Mouse (Mus musculus): ENCODE measurements around the gene Tead4. TPM values are rescaled to one million over a fixed set of nuclear protein-coding genes. Genes with fewer than 3 reads are reported as not detected.
A peak's percentile ranks its signal among the peaks of the same experiment; 100 is the strongest.
"Not testable (repeated sequence)": the region's sequence is repeated elsewhere in the genome, so short reads cannot be mapped to it uniquely, and the experiment has no call there.

Tead4 gene
- 0.32 and 1.1 TPM in 2 replicates for polyA plus RNA-seq (2012; ENCODE audit: insufficient read depth, insufficient read length, missing spikeins)

- peaks cover 17% of the 10 kb centered on the region for H3K4me1 ChIP-seq (ENCODE audit: control insufficient read depth, insufficient read depth, insufficient read length, low read length)
- peak within 1 kb of the TSS; percentile 76 for H3K4me3 ChIP-seq (ENCODE audit: insufficient read depth, low read depth, low read length)
- H3K27ac ChIP-seq (replicated peaks; ENCODE audit: low read depth, low read length): peak within 1 kb of the TSS; percentile 92
Observed at GRCm38 (mm10) chr6:128300134-128301001, at the start of gene Tead4. Gene Tead4 (minus strand): TSS chr6:128300823.

- H3K4me1 ChIP-seq (ENCODE audit: control insufficient read depth, insufficient read depth, insufficient read length, low read length): no peaks in the 10 kb centered on the region
- 0 out of 2 replicates have a peak overlapping the region, but pooled peaks have one; percentile 1 for H3K27ac ChIP-seq (replicated peaks; ENCODE audit: low read depth, low read length)
- no peak overlapping the region for H3K4me3 ChIP-seq (ENCODE audit: insufficient read depth, low read depth, low read length)
Observed at GRCm38 (mm10) chr6:128349711-128350110, 49.1 kb upstream of the Tead4 start.

- no peak overlapping the region for H3K4me3 ChIP-seq (ENCODE audit: insufficient read depth, low read depth, low read length)
- no peaks in the 10 kb centered on the region for H3K4me1 ChIP-seq (ENCODE audit: control insufficient read depth, insufficient read depth, insufficient read length, low read length)
- H3K27ac ChIP-seq (replicated peaks; ENCODE audit: low read depth, low read length): no peak overlapping the region
Observed at GRCm38 (mm10) chr6:128346782-128347181, 46.2 kb upstream of the Tead4 start.

- Histone ChIP-seq H3K4me1 (ENCODE audit: control insufficient read depth, insufficient read depth, insufficient read length, low read length) (no peaks in the 10 kb centered on the region), H3K27ac (replicated peaks; ENCODE audit: low read depth, low read length) (no peak overlapping the region), H3K4me3 (ENCODE audit: insufficient read depth, low read depth, low read length) (no peak overlapping the region)
Observed at GRCm38 (mm10) chr6:128345623-128346022, 45.0 kb upstream of the Tead4 start.

- no peaks in the 10 kb centered on the region for H3K4me1 ChIP-seq (ENCODE audit: control insufficient read depth, insufficient read depth, insufficient read length, low read length)
- no peak overlapping the region for H3K27ac ChIP-seq (replicated peaks; ENCODE audit: low read depth, low read length)
- H3K4me3 ChIP-seq (ENCODE audit: insufficient read depth, low read depth, low read length): no peak overlapping the region
Observed at GRCm38 (mm10) chr6:128341956-128342723, 41.5 kb upstream of the Tead4 start.

- Histone ChIP-seq H3K4me3 (ENCODE audit: insufficient read depth, low read depth, low read length) (no peak overlapping the region), H3K27ac (replicated peaks; ENCODE audit: low read depth, low read length) (no peak overlapping the region), H3K4me1 (ENCODE audit: control insufficient read depth, insufficient read depth, insufficient read length, low read length) (no peaks in the 10 kb centered on the region)
Observed at GRCm38 (mm10) chr6:128338876-128339275, 38.3 kb upstream of the Tead4 start.

GRCm38 (mm10) chr6:128337467-128337866, 36.8 kb upstream of the Tead4 start:
- Histone ChIP-seq H3K27ac (replicated peaks; ENCODE audit: low read depth, low read length) (no peak overlapping the region), H3K4me1 (ENCODE audit: control insufficient read depth, insufficient read depth, insufficient read length, low read length) (no peaks in the 10 kb centered on the region), H3K4me3 (ENCODE audit: insufficient read depth, low read depth, low read length) (no peak overlapping the region)

- H3K4me1 ChIP-seq (ENCODE audit: control insufficient read depth, insufficient read depth, insufficient read length, low read length): no peaks in the 10 kb centered on the region
- H3K4me3 ChIP-seq (ENCODE audit: insufficient read depth, low read depth, low read length): no peak overlapping the region
- H3K27ac ChIP-seq (replicated peaks; ENCODE audit: low read depth, low read length): no peak overlapping the region
Observed at GRCm38 (mm10) chr6:128334397-128335124, 33.9 kb upstream of the Tead4 start.

GRCm38 (mm10) chr6:128318317-128318716, 17.7 kb upstream of the Tead4 start:
- no peak overlapping the region for H3K27ac ChIP-seq (replicated peaks; ENCODE audit: low read depth, low read length)
- H3K4me3 ChIP-seq (ENCODE audit: insufficient read depth, low read depth, low read length): no peak overlapping the region
- no peaks in the 10 kb centered on the region for H3K4me1 ChIP-seq (ENCODE audit: control insufficient read depth, insufficient read depth, insufficient read length, low read length)

GRCm38 (mm10) chr6:128315597-128315996, 15.0 kb upstream of the Tead4 start:
- Histone ChIP-seq H3K4me3 (ENCODE audit: insufficient read depth, low read depth, low read length) (no peak overlapping the region), H3K27ac (replicated peaks; ENCODE audit: low read depth, low read length) (no peak overlapping the region), H3K4me1 (ENCODE audit: control insufficient read depth, insufficient read depth, insufficient read length, low read length) (no peaks in the 10 kb centered on the region)

GRCm38 (mm10) chr6:128314796-128315195, 14.2 kb upstream of the Tead4 start:
- H3K27ac ChIP-seq (replicated peaks; ENCODE audit: low read depth, low read length): no peak overlapping the region

GRCm38 (mm10) chr6:128308311-128308710, 7.7 kb upstream of the Tead4 start:
- Histone ChIP-seq H3K4me1 (ENCODE audit: control insufficient read depth, insufficient read depth, insufficient read length, low read length) (no peaks in the 10 kb centered on the region), H3K4me3 (ENCODE audit: insufficient read depth, low read depth, low read length) (no peak overlapping the region)

More at GRCm38 (mm10) chr6:128314796-128315195, 14.2 kb upstream of the Tead4 start:
- no peaks in the 10 kb centered on the region for H3K4me1 ChIP-seq (ENCODE audit: control insufficient read depth, insufficient read depth, insufficient read length, low read length)
- no peak overlapping the region for H3K4me3 ChIP-seq (ENCODE audit: insufficient read depth, low read depth, low read length)

GRCm38 (mm10) chr6:128304801-128305200, 4.2 kb upstream of the Tead4 start:
- Histone ChIP-seq H3K4me3 (ENCODE audit: insufficient read depth, low read depth, low read length) (no peak overlapping the region), H3K4me1 (ENCODE audit: control insufficient read depth, insufficient read depth, insufficient read length, low read length) (no peaks in the 10 kb centered on the region), H3K27ac (replicated peaks; ENCODE audit: low read depth, low read length) (no peak overlapping the region)

More at GRCm38 (mm10) chr6:128308311-128308710, 7.7 kb upstream of the Tead4 start:
- H3K27ac ChIP-seq (replicated peaks; ENCODE audit: low read depth, low read length): no peak overlapping the region

GRCm38 (mm10) chr6:128302640-128303039, 2.0 kb upstream of the Tead4 start:
- not testable (repeated sequence) for H3K27ac ChIP-seq (replicated peaks; ENCODE audit: low read depth, low read length); H3K4me1 ChIP-seq (ENCODE audit: control insufficient read depth, insufficient read depth, insufficient read length, low read length); H3K4me3 ChIP-seq (ENCODE audit: insufficient read depth, low read depth, low read length)

- H3K27ac ChIP-seq (replicated peaks; ENCODE audit: low read depth, low read length): no peak overlapping the region
- no peak overlapping the region for H3K4me3 ChIP-seq (ENCODE audit: insufficient read depth, low read depth, low read length)
- peaks cover 4% of the 10 kb centered on the region; the same call in 1 of the 2 replicates for H3K4me1 ChIP-seq (ENCODE audit: control insufficient read depth, insufficient read depth, insufficient read length, low read length)
Observed at GRCm38 (mm10) chr6:128301891-128302290, 1.3 kb upstream of the Tead4 start.
